20 mouse cellular contexts compared by ENCODE assay signal in the genomic region with DNA sequence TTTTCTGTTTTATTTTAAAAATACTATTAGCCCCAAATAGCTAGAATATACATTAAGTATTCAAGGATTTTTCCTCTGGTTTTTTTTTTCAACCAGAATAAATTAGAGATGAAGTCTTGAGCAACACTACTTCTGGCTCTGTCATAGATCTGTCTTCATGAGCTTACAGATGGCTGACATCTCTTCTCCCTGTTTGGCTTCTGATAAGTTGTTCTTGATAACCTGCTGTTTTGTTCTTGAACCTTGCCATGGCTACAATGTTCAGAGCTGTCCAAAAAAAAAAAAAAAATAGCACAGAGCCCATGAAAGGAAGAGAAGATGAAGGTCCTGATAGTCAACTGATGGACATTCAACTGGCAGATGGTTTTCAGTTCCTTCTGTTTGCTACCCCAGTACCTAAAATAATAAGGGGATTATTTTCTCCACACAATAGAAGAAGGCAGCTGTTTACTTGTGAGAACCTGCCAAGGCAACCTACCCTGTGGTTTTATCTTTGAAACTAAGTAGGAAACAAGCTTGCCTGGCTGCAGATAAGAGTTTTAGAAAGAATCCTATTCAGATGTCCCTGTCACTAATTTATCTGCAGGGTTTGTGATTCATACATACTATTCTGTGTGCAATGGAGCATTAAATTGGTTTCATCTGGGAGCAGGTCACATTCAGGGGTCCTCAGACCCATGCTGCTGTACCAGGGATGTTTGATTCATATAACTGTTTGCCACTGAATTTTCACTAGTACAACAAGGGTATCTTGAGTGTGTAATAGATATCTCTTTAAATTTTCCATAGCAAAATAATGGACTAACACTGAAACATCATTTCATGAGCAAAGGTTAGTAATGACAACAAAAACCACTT.
DNase-seq lines count a peak whose midpoint lies in the region; ATAC-seq and TF ChIP-seq lines count a peak whose summit lies in the region.
"Had no signal": no experiment of that assay in that cellular context is flagged by ENCODE, and none has a peak within 500 bp of the region (broad histone marks: within the 10 kb centered on the region; RNA-seq: fewer than 3 reads in every experiment).

No protein-coding gene starts in this region.

- DNase-seq in forebrain, postnatal 0 days: no peak
- peak; percentile 46 for DNase-seq in A20 (ENCODE audit: low read depth, low spot score)
- DNase-seq in lung, postnatal 10 days: no peak
- DNase-seq in thymus, postnatal 14 days: no peak
- no peak for DNase-seq in natural killer cell, adult 2 months (ENCODE audit: low spot score in 2 of 2)
- DNase-seq: adrenal gland, postnatal 25 days; B cell, adult 2 months; cerebellum, adult 9-10 months; heart, postnatal 14 days; kidney, adult 9 months; kidney, postnatal 4 days; lung, embryonic 14.5 days; right cerebral cortex, postnatal 14 days had no signal

- H3K36me3 ChIP-seq in forebrain, embryonic 12.5 days (replicated peaks): no peaks in the 10 kb centered on the region
- no peaks in the 10 kb centered on the region for H3K36me3 ChIP-seq in forebrain, postnatal 0 days (ENCODE audit: insufficient read depth)
- H3K36me3 ChIP-seq in midbrain, embryonic 13.5 days: no peaks in the 10 kb centered on the region
- H3K36me3 ChIP-seq: heart, embryonic 10.5 days; stomach, embryonic 15.5 days had no signal

- 0 out of 2 replicates have a peak, but pooled peaks cover 7% of the 10 kb centered on the region for H3K4me1 ChIP-seq in forebrain, embryonic 12.5 days
- no peaks in the 10 kb centered on the region for H3K4me1 ChIP-seq in forebrain, postnatal 0 days (ENCODE audit: insufficient read depth)
- H3K4me1 ChIP-seq in midbrain, embryonic 13.5 days (replicated peaks): peaks cover 5% of the 10 kb centered on the region
- H3K4me1 ChIP-seq: heart, embryonic 10.5 days; stomach, embryonic 15.5 days had no signal

- H3K4me2 ChIP-seq in forebrain, embryonic 12.5 days: no peak overlapping the region
- H3K4me2 ChIP-seq in forebrain, postnatal 0 days (ENCODE audit: low read depth): no peak overlapping the region
- no peak overlapping the region for H3K4me2 ChIP-seq in midbrain, embryonic 13.5 days (replicated peaks)
- H3K4me2 ChIP-seq: lung, embryonic 14.5 days; stomach, embryonic 15.5 days had no signal

- no peak overlapping the region for H3K27ac ChIP-seq in forebrain, embryonic 12.5 days
- H3K27ac ChIP-seq in forebrain, postnatal 0 days (ENCODE audit: low read depth, low read length): no peak overlapping the region
- H3K27ac ChIP-seq in midbrain, embryonic 13.5 days: no peak overlapping the region
- H3K27ac ChIP-seq: heart, embryonic 10.5 days; macrophage; stomach, embryonic 15.5 days had no signal

- no peaks in the 10 kb centered on the region for H3K27me3 ChIP-seq in forebrain, embryonic 12.5 days
- H3K27me3 ChIP-seq in forebrain, postnatal 0 days (ENCODE audit: insufficient read depth, low read length): no peaks in the 10 kb centered on the region
- H3K27me3 ChIP-seq in midbrain, embryonic 13.5 days: no peaks in the 10 kb centered on the region
- H3K27me3 ChIP-seq: stomach, embryonic 15.5 days had no signal

- H3K4me3 ChIP-seq in forebrain, embryonic 12.5 days (replicated peaks): no peak overlapping the region
- no peak overlapping the region for H3K4me3 ChIP-seq in forebrain, postnatal 0 days (ENCODE audit: low read depth, low read length)
- no peak overlapping the region for H3K4me3 ChIP-seq in midbrain, embryonic 13.5 days (replicated peaks)
- H3K4me3 ChIP-seq: erythroblast, embryonic 14.5 days; heart, embryonic 10.5 days; stomach, embryonic 15.5 days had no signal

- 0 out of 2 replicates have a peak, but pooled peaks have one; percentile 44 for ATAC-seq in forebrain, embryonic 12.5 days (ENCODE audit: low FRiP score)
- no peak for ATAC-seq in forebrain, postnatal 0 days
- 0 out of 2 replicates have a peak, but pooled peaks have one; percentile 29 for ATAC-seq in common myeloid progenitor, adult 5-6 weeks (replicated peaks; ENCODE audit: low read depth, poor library complexity, severe bottlenecking)
- ATAC-seq in midbrain, embryonic 13.5 days: peak; percentile 70; the same call in 1 of the 2 replicates

- H3K9me3 ChIP-seq in forebrain, embryonic 12.5 days: no peaks in the 10 kb centered on the region
- no peaks in the 10 kb centered on the region for H3K9me3 ChIP-seq in forebrain, postnatal 0 days (ENCODE audit: low read length)
- no peaks in the 10 kb centered on the region for H3K9me3 ChIP-seq in midbrain, embryonic 13.5 days
- H3K9me3 ChIP-seq: heart, embryonic 10.5 days; stomach, embryonic 15.5 days had no signal

- TF ChIP-seq CTCF in forebrain, postnatal 0 days (IDR thresholded peaks at IDR 0.05; ENCODE audit: low read depth): no peak

- H3K9ac ChIP-seq in forebrain, embryonic 12.5 days: no peak overlapping the region
- H3K9ac ChIP-seq in forebrain, postnatal 0 days: no peak overlapping the region
- no peak overlapping the region for H3K9ac ChIP-seq in midbrain, embryonic 13.5 days (replicated peaks)
- H3K9ac ChIP-seq: lung, embryonic 14.5 days; stomach, embryonic 15.5 days had no signal
